Mouse (Mus musculus): ENCODE measurements around the gene Gm17949.

- TF ChIP-seq CTCF (IDR thresholded peaks at IDR 0.05) (no peak), EP300 (IDR thresholded peaks at IDR 0.05) (no peak)
These were observed 48.3 kb downstream of the Gm17949 start, which contains the start of gene Slc25a23 for GRCm38 (mm10) chr17:57059486-57059977.

Data from lung, postnatal 0 days (tissue).